Mouse (Mus musculus) lung, embryonic 16.5 days (tissue): ENCODE results near the gene Ncf4. TPM values are rescaled to one million over a fixed set of nuclear protein-coding genes. Genes with fewer than 3 reads are reported as not detected.

Source experiments
- ATAC-seq: fragments of 200-750 bp; cut with Nextera tagmentation; 2 replicates; pipeline ENCODE4 v1.8.0; 2017; ENCODE audit warnings: low read depth, mild to moderate bottlenecking, moderate library complexity
- H3K27ac ChIP-seq: fragments of 300-500 bp; sonication (generic); 2 replicates; pipeline ENCODE4 v1.5.1; 2014; ENCODE audit warnings: mild to moderate bottlenecking, control low read depth, low read length
- H3K27me3 ChIP-seq: fragments of 300-500 bp; sonication (generic); 2 replicates; pipeline ENCODE4 v1.6.1; 2014; ENCODE audit warnings: low read depth, low read length, mixed read lengths; ENCODE audit not compliant: control insufficient read depth, insufficient read depth
- H3K36me3 ChIP-seq: fragments of 300-500 bp; sonication (generic); 2 replicates; pipeline ENCODE4 v1.6.1; 2014; ENCODE audit warnings: low read length; ENCODE audit not compliant: control insufficient read depth, insufficient read depth
- H3K4me1 ChIP-seq: fragments of 300-500 bp; sonication (generic); replicated peaks from 2 replicates; pipeline ENCODE4 v1.6.1; 2014; ENCODE audit warnings: low read length, mixed read lengths; ENCODE audit not compliant: control insufficient read depth, insufficient read depth
- H3K4me2 ChIP-seq: fragments of 300-500 bp; sonication (generic); 2 replicates; pipeline ENCODE4 v1.6.1; 2014; ENCODE audit warnings: low read depth, low read length, control low read depth
- H3K4me3 ChIP-seq: fragments of 300-500 bp; sonication (generic); 2 replicates; pipeline ENCODE4 v1.5.1; 2014; ENCODE audit warnings: mild to moderate bottlenecking, low read length, control low read depth
- H3K9ac ChIP-seq: fragments of 300-500 bp; sonication (generic); 2 replicates; pipeline ENCODE4 v1.6.1; 2014; ENCODE audit warnings: low read length, control low read depth
- H3K9me3 ChIP-seq: fragments of 300-500 bp; sonication (generic); 2 replicates; pipeline ENCODE4 v1.6.1; 2016; ENCODE audit warnings: low read length; ENCODE audit not compliant: control insufficient read depth
- WGBS: fragments of 180-500 bp; shearing (Covaris S2); extraction: QIAGEN DNeasy Blood & Tissue Kit; methylation state at CpG from one replicate; pipeline ENCODE4 v1.1.7; 2014; 5-methylcytosine and 5-hydroxymethylcytosine counted together
- microRNA-seq: library from miRNA; unstranded; fragments of <30 nt; microRNA quantifications from one replicate; pipeline ENCODE4, GENCODE M21; 2016
- polyA plus RNA-seq: library from polyadenylated mRNA; unstranded; fragments of >200 nt; fragmentation: Nextera tagmentation; extraction: Ambion mirVana; gene quantifications from 2 replicates; pipeline ENCODE4 v1.2.1, GENCODE M21; 2015

Gene Ncf4
- polyA plus RNA-seq, 1 experiment from 2014 or later = 4.6 TPM

GRCm38 (mm10) chr15:78299641-78300040 lies 55.0 kb downstream of the Ncf4 start:
- no peak for ATAC-seq
- H3K4me1 ChIP-seq = no peaks in the 10 kb centered on the region
- WGBS = 73% methylated on average over 3 of the region's 3 CpGs

GRCm38 (mm10) chr15:78300773-78301172 lies 56.2 kb downstream of the Ncf4 start:
- Histone ChIP-seq H3K9me3 (no peaks in the 10 kb centered on the region), H3K9ac (no peak overlapping the region), H3K27ac (no peak overlapping the region), H3K4me3 (no peak overlapping the region), H3K36me3 (no peaks in the 10 kb centered on the region), H3K4me2 (no peak overlapping the region), H3K4me1 (no peaks in the 10 kb centered on the region), H3K27me3 (no peaks in the 10 kb centered on the region)
- no peak for ATAC-seq

More at GRCm38 (mm10) chr15:78299641-78300040, 55.0 kb downstream of the Ncf4 start:
- no peak overlapping the region for H3K4me2 ChIP-seq
- H3K36me3 ChIP-seq = no peaks in the 10 kb centered on the region
- H3K9ac ChIP-seq = no peak overlapping the region
- no peak overlapping the region for H3K27ac ChIP-seq
- no peaks in the 10 kb centered on the region for H3K9me3 ChIP-seq
- H3K4me3 ChIP-seq = no peak overlapping the region
- H3K27me3 ChIP-seq = no peaks in the 10 kb centered on the region

GRCm38 (mm10) chr15:78302718-78303117 lies 58.1 kb downstream of the Ncf4 start:
- Histone ChIP-seq H3K27ac (no peak overlapping the region), H3K4me1 (no peaks in the 10 kb centered on the region), H3K9ac (no peak overlapping the region), H3K27me3 (no peaks in the 10 kb centered on the region), H3K9me3 (no peaks in the 10 kb centered on the region), H3K36me3 (no peaks in the 10 kb centered on the region), H3K4me3 (no peak overlapping the region), H3K4me2 (no peak overlapping the region)
- ATAC-seq = no peak
- 96% methylated on average over 4 of the region's 4 CpGs for WGBS

- Histone ChIP-seq H3K4me3 (no peak overlapping the region), H3K9ac (no peak overlapping the region), H3K9me3 (no peaks in the 10 kb centered on the region), H3K27ac (no peak overlapping the region), H3K27me3 (no peaks in the 10 kb centered on the region), H3K4me2 (no peak overlapping the region), H3K36me3 (no peaks in the 10 kb centered on the region), H3K4me1 (no peaks in the 10 kb centered on the region)
- no peak for ATAC-seq
- WGBS = 83% methylated on average over 6 of the region's 6 CpGs
Observed at GRCm38 (mm10) chr15:78303665-78304233, 59.1 kb downstream of the Ncf4 start.

- H3K9ac ChIP-seq = no peak within 1 kb of the TSS
- 73% methylated on average over 10 of the region's 10 CpGs for WGBS
- no peak within 1 kb of the TSS for H3K4me3 ChIP-seq
- no peaks in the 10 kb centered on the region for H3K27me3 ChIP-seq
- H3K27ac ChIP-seq = no peak within 1 kb of the TSS
- H3K4me1 ChIP-seq = no peaks in the 10 kb centered on the region
- no peak for ATAC-seq
- H3K4me2 ChIP-seq = no peak within 1 kb of the TSS
- H3K9me3 ChIP-seq = no peaks in the 10 kb centered on the region
- H3K36me3 ChIP-seq = no peaks in the 10 kb centered on the region
Observed at GRCm38 (mm10) chr15:78305341-78305933, 60.8 kb downstream of the Ncf4 start, which contains the start of gene Csf2rb2. Gene Csf2rb2, minus strand, starts transcription at chr15:78305721.

GRCm38 (mm10) chr15:78309865-78310264 lies 65.3 kb downstream of the Ncf4 start:
- no peaks in the 10 kb centered on the region for H3K4me1 ChIP-seq
- H3K9me3 ChIP-seq = no peaks in the 10 kb centered on the region
- no peak overlapping the region for H3K9ac ChIP-seq
- H3K27me3 ChIP-seq = no peaks in the 10 kb centered on the region
- no peak overlapping the region for H3K27ac ChIP-seq
- no peak overlapping the region for H3K4me3 ChIP-seq
- WGBS = 15% methylated on average over 5 of the region's 5 CpGs
- H3K4me2 ChIP-seq = no peak overlapping the region
- ATAC-seq = no peak
- no peaks in the 10 kb centered on the region for H3K36me3 ChIP-seq

GRCm38 (mm10) chr15:78310971-78311370 lies 66.4 kb downstream of the Ncf4 start:
- no peak overlapping the region for H3K4me3 ChIP-seq
- no peak overlapping the region for H3K9ac ChIP-seq
- no peak for ATAC-seq
- WGBS = 76% methylated on average over 4 of the region's 4 CpGs
- no peaks in the 10 kb centered on the region for H3K36me3 ChIP-seq
- no peaks in the 10 kb centered on the region for H3K9me3 ChIP-seq
- no peak overlapping the region for H3K4me2 ChIP-seq
- H3K27me3 ChIP-seq = no peaks in the 10 kb centered on the region
- no peak overlapping the region for H3K27ac ChIP-seq
- H3K4me1 ChIP-seq = no peaks in the 10 kb centered on the region

Small RNA genes within 50 kb of the gene (microRNA-seq; reads per million reads assigned to microRNA genes)
- gene Mir7676-1 = not detected

Other genes with a start within 250 kb of the Ncf4 start
- gene Cacng2, start 124.8 kb upstream of the Ncf4 start, polyA plus RNA-seq = 0.05 TPM in 1 of 2 replicates, not detected in the other
- gene Ift27, start 70.7 kb upstream of the Ncf4 start, polyA plus RNA-seq = 89.4 and 90.1 TPM in 2 replicates
- gene Pvalb, start 38.4 kb upstream of the Ncf4 start, polyA plus RNA-seq = 0.21 TPM in 1 of 2 replicates, not detected in the other
- gene Csf2rb2, start 60.9 kb downstream of the Ncf4 start, polyA plus RNA-seq = 0.47 and 0.48 TPM in 2 replicates
- gene Csf2rb, start 81.0 kb downstream of the Ncf4 start, polyA plus RNA-seq = 3.0 and 6.5 TPM in 2 replicates
- gene Tex33, start 151.1 kb downstream of the Ncf4 start, polyA plus RNA-seq = not detected in 2 replicates
- gene Tst, start 161.1 kb downstream of the Ncf4 start, polyA plus RNA-seq = 129 and 160 TPM in 2 replicates
- gene Mpst, start 161.6 kb downstream of the Ncf4 start, polyA plus RNA-seq = 5.0 and 5.5 TPM in 2 replicates
- 32.1 and 37.0 TPM in 2 replicates for gene Kctd17, start 183.8 kb downstream of the Ncf4 start, polyA plus RNA-seq
- gene Tmprss6, start 223.8 kb downstream of the Ncf4 start, polyA plus RNA-seq = 0.14 and 0.74 TPM in 2 replicates